Mouse (Mus musculus) heart, postnatal 0 days (tissue): ENCODE results near the gene P3h3.

ENCODE experiments used
- CTCF ChIP-seq: IDR thresholded peaks from 2 replicates; pipeline ENCODE4 v1.5.1; 2016; ENCODE audit warnings: antibody characterized with exemption, control low read depth, low read depth
- EP300 ChIP-seq: IDR thresholded peaks from 2 replicates; pipeline ENCODE4 v1.6.1; 2016; ENCODE audit warnings: antibody characterized with exemption, low read depth

- TF ChIP-seq CTCF (no peak), EP300 (no peak)
Measured at GRCm38 (mm10) chr6:124901851-124902250, 44.3 kb upstream of the P3h3 start.
